Mouse (Mus musculus) olfactory bulb, adult 2 months (tissue): ENCODE measurements at regions not wholly inside any gene's neighbourhood (a gene's known extent, or its start where the extent isn't known, plus 50 kb on each side); places are given as distances from the start of the nearest gene placed in this dataset.

ENCODE experiments used
- CTCF ChIP-seq: fragments of 200-500 bp; IDR thresholded peaks from 2 replicates; pipeline ENCODE4 v1.5.1; 2012; ENCODE audit warnings: low read depth, mild to moderate bottlenecking, low read length, moderate library complexity; ENCODE audit not compliant: insufficient read depth
- POLR2A ChIP-seq: fragments of 200-500 bp; IDR thresholded peaks from 2 replicates; pipeline ENCODE4 v1.6.1; 2012; ENCODE audit warnings: mild to moderate bottlenecking, low read depth, low read length, moderate library complexity; ENCODE audit not compliant: insufficient read depth

GRCm38 (mm10) chr15:90400326-90401280, 176.5 kb downstream of the Alg10b start:
- TF ChIP-seq CTCF (no peak), POLR2A (no peak)
